Mouse (Mus musculus) spleen, adult 10 weeks (tissue): ENCODE data around the gene Tas2r102. TPM values are rescaled to one million over a fixed set of nuclear protein-coding genes. Genes with fewer than 3 reads are reported as not detected.

Experiments
- polyA plus RNA-seq: library from polyadenylated mRNA; stranded (reverse); fragments of 350-450 nt; fragmentation: Illumina TruSeq; extraction: RNeasy Lipid Tissue Mini Kit (QIAGEN cat#74804); gene quantifications from one replicate; pipeline ENCODE4 v1.2.3, GENCODE M21; 2015; ENCODE audit warnings: low replicate concordance; ENCODE audit not compliant: insufficient read depth

The Tas2r102 gene
- polyA plus RNA-seq, result not detected

GRCm38 (mm10) chr6:132761831-132762230 lies at the start of gene Tas2r102:
Gene Tas2r102 (plus strand): TSS chr6:132762131.

GRCm38 (mm10) chr6:132737935-132738334 lies 24.0 kb upstream of the Tas2r102 start, which contains the start of gene Tas2r115:
Gene Tas2r115 (minus strand): TSS chr6:132738035.

GRCm38 (mm10) chr6:132754430-132754829 lies 7.5 kb upstream of the Tas2r102 start, which contains the start of gene Tas2r124:
Gene Tas2r124 (plus strand): TSS chr6:132754730.

GRCm38 (mm10) chr6:132778062-132778461 lies 16.1 kb downstream of the Tas2r102 start, which contains the start of gene Tas2r136:
Gene Tas2r136 (minus strand): TSS chr6:132778162.

GRCm38 (mm10) chr6:132802518-132802917 lies 40.6 kb downstream of the Tas2r102 start, which contains the start of gene Tas2r117:
Gene Tas2r117 (plus strand): TSS chr6:132802818.

Other genes with a start within 250 kb of the Tas2r102 start
- gene Prh1, start 192.3 kb upstream of the Tas2r102 start, polyA plus RNA-seq, result not detected
- gene Prp2, start 166.2 kb upstream of the Tas2r102 start, polyA plus RNA-seq, result not detected
- not detected for gene A630073D07Rik, start 110.6 kb upstream of the Tas2r102 start, polyA plus RNA-seq
- gene Tas2r120, start 105.2 kb upstream of the Tas2r102 start, polyA plus RNA-seq, result not detected
- not detected for gene Tas2r121, start 61.1 kb upstream of the Tas2r102 start, polyA plus RNA-seq
- gene Tas2r122, start 50.2 kb upstream of the Tas2r102 start, polyA plus RNA-seq, result not detected
- gene Tas2r115, start 24.1 kb upstream of the Tas2r102 start, polyA plus RNA-seq, result not detected
- not detected for gene Tas2r124, start 7.4 kb upstream of the Tas2r102 start, polyA plus RNA-seq
- not detected for gene Tas2r136, start 16.0 kb downstream of the Tas2r102 start, polyA plus RNA-seq
- gene Tas2r117, start 40.7 kb downstream of the Tas2r102 start, polyA plus RNA-seq, result not detected
- not detected for gene Tas2r123, start 85.0 kb downstream of the Tas2r102 start, polyA plus RNA-seq
- not detected for gene Tas2r116, start 93.3 kb downstream of the Tas2r102 start, polyA plus RNA-seq
- not detected for gene Tas2r110, start 105.9 kb downstream of the Tas2r102 start, polyA plus RNA-seq
- not detected for gene Tas2r113, start 130.9 kb downstream of the Tas2r102 start, polyA plus RNA-seq
- gene Tas2r125, start 147.5 kb downstream of the Tas2r102 start, polyA plus RNA-seq, result not detected
- gene Tas2r129, start 189.0 kb downstream of the Tas2r102 start, polyA plus RNA-seq, result not detected
- not detected for gene Tas2r131, start 195.8 kb downstream of the Tas2r102 start, polyA plus RNA-seq
- not detected for gene Tas2r109, start 218.8 kb downstream of the Tas2r102 start, polyA plus RNA-seq